Mouse (Mus musculus): ENCODE measurements around the gene Rab6a. TPM values are rescaled to one million over a fixed set of nuclear protein-coding genes. Genes with fewer than 3 reads are reported as not detected.
A peak's percentile ranks its signal among the peaks of the same experiment; 100 is the strongest.
"Not testable (repeated sequence)": the region's sequence is repeated elsewhere in the genome, so short reads cannot be mapped to it uniquely, and the experiment has no call there.

Rab6a gene
- 107 and 119 TPM in 2 replicates for polyA plus RNA-seq (2014; fragmentation: Nextera tagmentation; extraction: Ambion mirVana)

GRCm38 (mm10) chr7:100607214-100608129 lies at the start of gene Rab6a:
Gene Rab6a (plus strand): TSS chr7:100607410.
- H3K36me3 ChIP-seq (ENCODE audit: control insufficient read depth, insufficient read depth, low read length) = no peaks in the 10 kb centered on the region
- H3K4me2 ChIP-seq (ENCODE audit: low read length) = peak within 1 kb of the TSS; percentile 84
- H3K4me1 ChIP-seq (ENCODE audit: control insufficient read depth in 2 of 2, insufficient read depth in 2 of 2, low read length in 2 of 2) = peaks cover 2 to 9% of the 10 kb centered on the region in 2 experiments; a peak in 3 of 4 replicates
- WGBS = under 1% methylated on average over 91 of the region's 105 CpGs
- H3K9ac ChIP-seq (ENCODE audit: low read length) = peak within 1 kb of the TSS; percentile 100
- H3K9me3 ChIP-seq (ENCODE audit: control insufficient read depth, low read length) = no peaks in the 10 kb centered on the region
- ATAC-seq (ENCODE audit: insufficient number of reproducible peaks, insufficient read depth, low FRiP score, low read depth) = peak; percentile 94
- peak within 1 kb of the TSS; percentile 95 to 100 for H3K27ac ChIP-seq (replicated peaks in 1 of 2; ENCODE audit: control insufficient read depth in 1 of 2, insufficient read depth in 1 of 2, low read depth in 2 of 2, low read length in 2 of 2)
- no peaks in the 10 kb centered on the region for H3K27me3 ChIP-seq (ENCODE audit: control insufficient read depth, insufficient read depth, low read length)
- H3K4me3 ChIP-seq (ENCODE audit: control insufficient read depth in 1 of 2, insufficient read depth in 1 of 2, low read depth in 1 of 2, low read length in 2 of 2) = peak within 1 kb of the TSS; percentile 95 to 100

GRCm38 (mm10) chr7:100559331-100559730 lies 47.9 kb upstream of the Rab6a start:
- ATAC-seq (ENCODE audit: insufficient number of reproducible peaks, insufficient read depth, low FRiP score, low read depth) = no peak
- H3K9me3 ChIP-seq (ENCODE audit: control insufficient read depth, low read length) = no peaks in the 10 kb centered on the region
- H3K27ac ChIP-seq (replicated peaks in 1 of 2; ENCODE audit: control insufficient read depth in 1 of 2, insufficient read depth in 1 of 2, low read depth in 2 of 2, low read length in 2 of 2) = no peak overlapping the region
- no peak overlapping the region for H3K4me2 ChIP-seq (ENCODE audit: low read length)
- H3K4me1 ChIP-seq (ENCODE audit: control insufficient read depth in 2 of 2, insufficient read depth in 2 of 2, low read length in 2 of 2) = peaks cover 7 to 18% of the 10 kb centered on the region in 2 experiments
- H3K36me3 ChIP-seq (ENCODE audit: control insufficient read depth, insufficient read depth, low read length) = peaks cover 24% of the 10 kb centered on the region
- no peaks in the 10 kb centered on the region for H3K27me3 ChIP-seq (ENCODE audit: control insufficient read depth, insufficient read depth, low read length)
- H3K9ac ChIP-seq (ENCODE audit: low read length) = no peak overlapping the region
- no peak overlapping the region for H3K4me3 ChIP-seq (ENCODE audit: control insufficient read depth in 1 of 2, insufficient read depth in 1 of 2, low read depth in 1 of 2, low read length in 2 of 2)
- WGBS = 82% methylated on average over 4 of the region's 4 CpGs

GRCm38 (mm10) chr7:100561861-100562587 lies 45.2 kb upstream of the Rab6a start:
- H3K36me3 ChIP-seq (ENCODE audit: control insufficient read depth, insufficient read depth, low read length) = peaks cover 36% of the 10 kb centered on the region
- 80% methylated on average over 11 of the region's 11 CpGs for WGBS
- no peak overlapping the region for H3K27ac ChIP-seq (replicated peaks in 1 of 2; ENCODE audit: control insufficient read depth in 1 of 2, insufficient read depth in 1 of 2, low read depth in 2 of 2, low read length in 2 of 2)
- H3K27me3 ChIP-seq (ENCODE audit: control insufficient read depth, insufficient read depth, low read length) = no peaks in the 10 kb centered on the region
- peaks cover 0 to 6% of the 10 kb centered on the region in 2 experiments; a peak in 3 of 4 replicates for H3K4me1 ChIP-seq (ENCODE audit: control insufficient read depth in 2 of 2, insufficient read depth in 2 of 2, low read length in 2 of 2)
- no peak for ATAC-seq (ENCODE audit: insufficient number of reproducible peaks, insufficient read depth, low FRiP score, low read depth)
- no peak overlapping the region for H3K4me3 ChIP-seq (ENCODE audit: control insufficient read depth in 1 of 2, insufficient read depth in 1 of 2, low read depth in 1 of 2, low read length in 2 of 2)
- H3K9ac ChIP-seq (ENCODE audit: low read length) = no peak overlapping the region
- no peaks in the 10 kb centered on the region for H3K9me3 ChIP-seq (ENCODE audit: control insufficient read depth, low read length)
- H3K4me2 ChIP-seq (ENCODE audit: low read length) = no peak overlapping the region

GRCm38 (mm10) chr7:100567238-100567637 lies 40.0 kb upstream of the Rab6a start:
- not testable (repeated sequence) for H3K9me3 ChIP-seq (ENCODE audit: control insufficient read depth, low read length); H3K27ac ChIP-seq (replicated peaks in 1 of 2; ENCODE audit: control insufficient read depth in 1 of 2, insufficient read depth in 1 of 2, low read depth in 2 of 2, low read length in 2 of 2); H3K27me3 ChIP-seq (ENCODE audit: control insufficient read depth, insufficient read depth, low read length); H3K9ac ChIP-seq (ENCODE audit: low read length); H3K4me2 ChIP-seq (ENCODE audit: low read length); H3K4me3 ChIP-seq (ENCODE audit: control insufficient read depth in 1 of 2, insufficient read depth in 1 of 2, low read depth in 1 of 2, low read length in 2 of 2); ATAC-seq (ENCODE audit: insufficient number of reproducible peaks, insufficient read depth, low FRiP score, low read depth); H3K4me1 ChIP-seq (ENCODE audit: control insufficient read depth in 2 of 2, insufficient read depth in 2 of 2, low read length in 2 of 2)
- peaks cover 41% of the 10 kb centered on the region for H3K36me3 ChIP-seq (ENCODE audit: control insufficient read depth, insufficient read depth, low read length)
- WGBS = 78% methylated on average over 5 of the region's 5 CpGs

- ATAC-seq (ENCODE audit: insufficient number of reproducible peaks, insufficient read depth, low FRiP score, low read depth) = no peak
- Histone ChIP-seq H3K4me2 (ENCODE audit: low read length) (no peak overlapping the region), H3K9ac (ENCODE audit: low read length) (no peak overlapping the region), H3K27me3 (ENCODE audit: control insufficient read depth, insufficient read depth, low read length) (no peaks in the 10 kb centered on the region), H3K4me1 (ENCODE audit: control insufficient read depth in 2 of 2, insufficient read depth in 2 of 2, low read length in 2 of 2) (no peaks in the 10 kb centered on the region), H3K36me3 (ENCODE audit: control insufficient read depth, insufficient read depth, low read length) (peaks cover 39% of the 10 kb centered on the region), H3K9me3 (ENCODE audit: control insufficient read depth, low read length) (no peaks in the 10 kb centered on the region), H3K27ac (replicated peaks in 1 of 2; ENCODE audit: control insufficient read depth in 1 of 2, insufficient read depth in 1 of 2, low read depth in 2 of 2, low read length in 2 of 2) (no peak overlapping the region), H3K4me3 (ENCODE audit: control insufficient read depth in 1 of 2, insufficient read depth in 1 of 2, low read depth in 1 of 2, low read length in 2 of 2) (no peak overlapping the region)
Measured at GRCm38 (mm10) chr7:100569907-100570306, 37.3 kb upstream of the Rab6a start.

DNA sequence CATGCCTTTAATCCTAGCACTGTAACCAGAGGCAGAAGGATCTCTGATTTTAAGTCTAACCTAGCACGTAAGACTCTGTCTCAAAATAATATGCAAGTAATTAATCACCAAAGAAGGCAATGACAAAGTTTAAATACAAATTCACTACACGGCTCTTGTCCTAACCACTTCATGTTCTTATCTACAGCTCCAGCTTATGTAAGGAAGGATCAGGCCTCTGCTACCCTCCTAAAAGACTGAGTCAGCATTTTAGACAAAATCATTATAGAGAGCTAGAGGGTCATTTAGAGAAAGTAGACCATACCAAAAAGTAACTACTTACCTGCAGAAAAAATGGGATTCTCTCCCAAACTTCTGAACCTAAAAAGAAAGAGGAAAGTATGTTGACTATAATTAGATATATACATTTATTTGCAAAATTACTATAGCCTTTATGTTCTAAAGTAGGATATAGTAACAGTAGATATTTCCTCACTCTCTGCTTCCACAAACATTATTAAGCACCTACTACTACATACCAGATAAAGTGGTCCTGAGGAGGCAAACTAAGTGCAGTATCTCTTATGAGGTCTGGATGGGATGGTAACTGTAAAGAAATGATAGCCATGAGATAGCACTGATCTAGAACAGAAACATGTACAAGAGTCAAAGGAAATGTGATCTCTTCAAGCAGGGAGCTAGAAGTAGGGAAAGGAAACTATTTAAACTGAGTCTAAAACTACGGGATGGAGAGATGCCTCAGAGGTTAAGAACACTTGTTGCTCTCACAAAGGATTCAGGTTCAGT lies 36.1 kb upstream of the Rab6a start:
- no peak overlapping the region for H3K4me3 ChIP-seq (ENCODE audit: control insufficient read depth in 1 of 2, insufficient read depth in 1 of 2, low read depth in 1 of 2, low read length in 2 of 2)
- H3K9me3 ChIP-seq (ENCODE audit: control insufficient read depth, low read length) = no peaks in the 10 kb centered on the region
- WGBS = 71% methylated on average over 3 of the region's 3 CpGs
- no peaks in the 10 kb centered on the region for H3K27me3 ChIP-seq (ENCODE audit: control insufficient read depth, insufficient read depth, low read length)
- no peak overlapping the region for H3K27ac ChIP-seq (replicated peaks in 1 of 2; ENCODE audit: control insufficient read depth in 1 of 2, insufficient read depth in 1 of 2, low read depth in 2 of 2, low read length in 2 of 2)
- peaks cover 32% of the 10 kb centered on the region for H3K36me3 ChIP-seq (ENCODE audit: control insufficient read depth, insufficient read depth, low read length)
- no peak for ATAC-seq (ENCODE audit: insufficient number of reproducible peaks, insufficient read depth, low FRiP score, low read depth)
- H3K9ac ChIP-seq (ENCODE audit: low read length) = no peak overlapping the region
- H3K4me2 ChIP-seq (ENCODE audit: low read length) = no peak overlapping the region
- H3K4me1 ChIP-seq (ENCODE audit: control insufficient read depth in 2 of 2, insufficient read depth in 2 of 2, low read length in 2 of 2) = no peaks in the 10 kb centered on the region

- no peaks in the 10 kb centered on the region for H3K4me1 ChIP-seq (ENCODE audit: control insufficient read depth in 2 of 2, insufficient read depth in 2 of 2, low read length in 2 of 2)
- H3K36me3 ChIP-seq (ENCODE audit: control insufficient read depth, insufficient read depth, low read length) = peaks cover 32% of the 10 kb centered on the region
- no peaks in the 10 kb centered on the region for H3K27me3 ChIP-seq (ENCODE audit: control insufficient read depth, insufficient read depth, low read length)
- H3K9ac ChIP-seq (ENCODE audit: low read length) = no peak overlapping the region
- H3K4me3 ChIP-seq (ENCODE audit: control insufficient read depth in 1 of 2, insufficient read depth in 1 of 2, low read depth in 1 of 2, low read length in 2 of 2) = no peak overlapping the region
- no peak overlapping the region for H3K4me2 ChIP-seq (ENCODE audit: low read length)
- H3K27ac ChIP-seq (replicated peaks in 1 of 2; ENCODE audit: control insufficient read depth in 1 of 2, insufficient read depth in 1 of 2, low read depth in 2 of 2, low read length in 2 of 2) = no peak overlapping the region
- 80% methylated on average over 4 of the region's 4 CpGs for WGBS
- ATAC-seq (ENCODE audit: insufficient number of reproducible peaks, insufficient read depth, low FRiP score, low read depth) = no peak
- H3K9me3 ChIP-seq (ENCODE audit: control insufficient read depth, low read length) = no peaks in the 10 kb centered on the region
Measured at GRCm38 (mm10) chr7:100572061-100572460, 35.1 kb upstream of the Rab6a start.
